Mouse (Mus musculus): ENCODE results near the gene Olfr351.

Olfr351 gene

GRCm38 (mm10) chr2:36862560-36862959 is at the start of gene Olfr351:
TSS of gene Olfr351 (minus strand) at chr2:36862660.
- DNase-seq = no peak

DNA sequence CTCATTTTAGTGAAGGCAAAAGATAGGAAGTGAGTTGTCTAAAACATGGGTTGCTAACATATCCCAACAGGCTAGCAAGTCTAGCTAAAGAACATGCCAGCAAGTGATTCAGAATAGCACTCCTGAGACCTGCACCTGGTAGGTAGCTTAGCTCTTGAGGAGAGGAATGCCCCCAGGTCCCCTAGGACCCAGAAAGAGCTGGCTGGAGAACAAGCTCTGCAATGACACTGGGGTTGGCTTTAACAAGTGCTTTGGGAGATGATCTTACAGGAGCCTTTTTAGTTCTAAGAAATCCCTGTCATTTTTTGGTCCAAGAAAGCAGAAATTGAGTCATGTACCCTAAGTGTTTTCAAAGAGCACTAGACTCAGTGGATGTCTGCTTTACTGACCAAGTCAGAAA is 42.9 kb upstream of the Olfr351 start, which contains the start of gene Olfr354:
Gene Olfr354 (plus strand): TSS at position 301 of the 400 bp plus-strand sequence.
- no peak for DNase-seq

- DNase-seq = no peak
Measured at GRCm38 (mm10) chr2:36897114-36897513, 34.7 kb upstream of the Olfr351 start.

- no peak for DNase-seq
Measured at GRCm38 (mm10) chr2:36892836-36893235, 30.4 kb upstream of the Olfr351 start, which contains the start of gene Olfr353. TSS of gene Olfr353 (minus strand) at chr2:36892936.

- no peak for DNase-seq
Measured at GRCm38 (mm10) chr2:36868160-36868559, 5.7 kb upstream of the Olfr351 start, which contains the start of gene Olfr352. TSS of gene Olfr352 (plus strand) at chr2:36868460.

DNA sequence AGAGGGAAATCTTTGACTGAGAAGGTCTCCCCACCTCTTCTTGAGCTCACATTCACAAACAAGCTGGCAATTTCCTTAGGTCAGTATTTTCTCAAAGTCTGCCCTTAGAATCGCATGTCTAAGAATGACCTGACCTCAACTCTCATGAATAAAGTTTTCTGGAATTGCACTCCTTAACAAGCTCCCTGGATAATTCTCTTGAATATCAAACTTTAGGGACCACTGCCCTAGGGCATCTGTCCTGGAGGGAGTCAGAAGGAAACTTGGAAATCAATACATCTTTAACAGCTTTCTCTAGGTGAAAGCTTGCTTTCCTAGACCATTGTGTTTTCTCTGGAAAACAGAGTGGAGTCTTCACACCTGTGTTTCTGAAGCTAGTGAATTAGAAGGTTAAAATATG is 16.4 kb downstream of the Olfr351 start, which contains the start of gene Olfr350:
Gene Olfr350 (plus strand): TSS at position 301 of the 400 bp plus-strand sequence.
- no peak for DNase-seq

- DNase-seq = no peak
Measured at GRCm38 (mm10) chr2:36816932-36817331, 45.5 kb downstream of the Olfr351 start, which contains the start of gene Olfr3. TSS of gene Olfr3 (minus strand) at chr2:36817032.

Measured in thymus, postnatal 4 days (tissue).